Mouse (Mus musculus): ENCODE results near the gene Ripor1.
A peak's percentile ranks its signal among the peaks of the same experiment; 100 is the strongest.

Ripor1 gene

GRCm38 (mm10) chr8:105604804-105605381 is at the start of gene Ripor1:
Gene Ripor1, plus strand, starts transcription at chr8:105605255.
- no peak for TF ChIP-seq GATA4 (IDR thresholded peaks at IDR 0.05; ENCODE audit: insufficient replicate concordance, low read length)

GRCm38 (mm10) chr8:105562863-105563262 is 42.2 kb upstream of the Ripor1 start:
- TF ChIP-seq GATA4 (IDR thresholded peaks at IDR 0.05; ENCODE audit: insufficient replicate concordance, low read length) = no peak

- no peak for TF ChIP-seq GATA4 (IDR thresholded peaks at IDR 0.05; ENCODE audit: insufficient replicate concordance, low read length)
These were observed 41.2 kb upstream of the Ripor1 start for GRCm38 (mm10) chr8:105563871-105564270.

GRCm38 (mm10) chr8:105565401-105565881 is 39.6 kb upstream of the Ripor1 start:
- TF ChIP-seq GATA4 (IDR thresholded peaks at IDR 0.05; ENCODE audit: insufficient replicate concordance, low read length) = no peak

GRCm38 (mm10) chr8:105565952-105566702 is 38.9 kb upstream of the Ripor1 start, which contains the start of gene Atp6v0d1:
Gene Atp6v0d1, minus strand, starts transcription at chr8:105566047.
- peak; percentile 22; the same call in 1 of the 2 replicates for TF ChIP-seq GATA4 (IDR thresholded peaks at IDR 0.05; ENCODE audit: insufficient replicate concordance, low read length)

GRCm38 (mm10) chr8:105566703-105567595 is 38.1 kb upstream of the Ripor1 start:
- no peak for TF ChIP-seq GATA4 (IDR thresholded peaks at IDR 0.05; ENCODE audit: insufficient replicate concordance, low read length)

GRCm38 (mm10) chr8:105571810-105572209 is 33.2 kb upstream of the Ripor1 start:
- no peak for TF ChIP-seq GATA4 (IDR thresholded peaks at IDR 0.05; ENCODE audit: insufficient replicate concordance, low read length)

- no peak for TF ChIP-seq GATA4 (IDR thresholded peaks at IDR 0.05; ENCODE audit: insufficient replicate concordance, low read length)
These were observed 31.6 kb upstream of the Ripor1 start for GRCm38 (mm10) chr8:105573427-105573826.

DNA sequence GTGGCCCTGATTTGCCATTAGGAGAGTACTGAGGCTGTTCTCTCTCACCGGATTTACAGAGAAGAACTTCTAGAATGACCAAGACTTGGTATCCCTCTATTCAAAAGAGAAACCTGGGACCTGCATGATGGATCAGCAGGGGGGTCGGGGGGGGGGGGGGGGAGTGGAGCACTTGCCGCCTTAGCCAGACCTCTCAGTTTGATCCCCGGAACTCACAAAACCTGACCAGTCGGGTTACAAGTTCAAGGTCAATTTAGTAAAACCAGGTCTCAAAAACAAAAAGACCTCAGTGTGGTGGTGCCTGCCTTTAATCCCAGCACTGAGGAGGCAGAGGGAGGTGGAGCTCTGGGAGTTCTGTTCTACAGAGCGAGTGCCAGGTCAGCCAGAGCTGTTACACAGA is 30.3 kb upstream of the Ripor1 start:
- TF ChIP-seq GATA4 (IDR thresholded peaks at IDR 0.05; ENCODE audit: insufficient replicate concordance, low read length) = no peak

DNA sequence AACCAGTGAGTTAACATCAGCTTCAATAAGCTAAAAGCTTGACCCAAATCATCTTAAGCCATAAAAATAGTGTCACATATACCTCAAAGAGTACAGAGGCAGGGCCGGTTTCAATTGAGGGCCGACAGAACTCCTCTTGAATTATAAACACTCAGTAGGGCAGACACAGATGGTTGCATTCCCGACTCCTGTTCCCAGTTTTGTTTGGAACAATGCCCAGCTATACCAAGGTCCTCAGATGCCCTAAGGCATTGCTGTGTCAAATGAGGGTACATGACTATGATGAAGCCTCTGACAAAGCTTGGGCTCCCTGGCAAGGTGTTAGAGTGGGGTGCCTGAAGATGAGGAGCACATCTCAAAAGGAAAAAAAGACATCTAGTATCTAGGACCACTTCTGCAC is 29.5 kb upstream of the Ripor1 start:
- no peak for TF ChIP-seq GATA4 (IDR thresholded peaks at IDR 0.05; ENCODE audit: insufficient replicate concordance, low read length)

DNA sequence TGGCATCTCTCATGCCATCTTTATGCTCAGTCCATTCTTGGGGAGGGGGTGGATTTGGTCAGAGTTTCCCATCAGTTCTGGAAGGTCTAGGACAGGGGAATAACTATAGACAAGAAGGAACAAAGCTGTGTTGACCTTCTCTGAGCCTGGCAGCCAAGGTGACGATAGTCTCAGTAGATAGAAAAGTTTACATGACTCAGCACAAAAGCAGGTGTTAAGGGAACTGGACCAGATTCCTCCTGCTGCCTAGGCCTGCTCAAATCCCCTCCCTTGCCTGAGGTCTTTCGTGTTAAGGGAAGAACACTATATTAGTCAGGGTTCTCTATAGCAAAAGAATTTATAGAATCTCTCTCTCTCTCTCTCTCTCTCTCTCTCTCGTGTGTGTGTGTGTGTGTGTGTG is 25.3 kb upstream of the Ripor1 start:
- TF ChIP-seq GATA4 (IDR thresholded peaks at IDR 0.05; ENCODE audit: insufficient replicate concordance, low read length) = no peak

- no peak for TF ChIP-seq GATA4 (IDR thresholded peaks at IDR 0.05; ENCODE audit: insufficient replicate concordance, low read length)
These were observed 12.6 kb upstream of the Ripor1 start for GRCm38 (mm10) chr8:105592431-105592830.

DNA sequence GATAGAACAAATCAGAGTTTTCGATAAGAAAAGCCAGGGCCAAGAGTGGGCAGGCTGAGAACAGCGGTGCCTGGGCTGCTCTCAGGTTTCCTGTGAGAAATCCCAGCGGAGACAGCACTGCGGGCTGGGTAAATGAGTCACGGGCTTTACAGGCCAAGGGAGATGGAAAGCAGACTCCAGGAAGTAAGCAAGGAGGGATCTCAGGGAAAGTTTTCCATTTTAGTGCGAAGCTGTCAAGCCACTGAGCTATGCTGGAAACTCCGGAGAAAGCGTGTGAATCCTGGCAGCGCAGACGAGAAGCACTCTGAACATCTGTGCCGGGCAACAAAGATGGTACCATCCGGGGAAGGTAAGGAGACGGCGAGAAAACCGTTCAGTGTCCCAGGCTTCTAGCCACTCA is 11.2 kb upstream of the Ripor1 start:
- TF ChIP-seq GATA4 (IDR thresholded peaks at IDR 0.05; ENCODE audit: insufficient replicate concordance, low read length) = no peak

DNA sequence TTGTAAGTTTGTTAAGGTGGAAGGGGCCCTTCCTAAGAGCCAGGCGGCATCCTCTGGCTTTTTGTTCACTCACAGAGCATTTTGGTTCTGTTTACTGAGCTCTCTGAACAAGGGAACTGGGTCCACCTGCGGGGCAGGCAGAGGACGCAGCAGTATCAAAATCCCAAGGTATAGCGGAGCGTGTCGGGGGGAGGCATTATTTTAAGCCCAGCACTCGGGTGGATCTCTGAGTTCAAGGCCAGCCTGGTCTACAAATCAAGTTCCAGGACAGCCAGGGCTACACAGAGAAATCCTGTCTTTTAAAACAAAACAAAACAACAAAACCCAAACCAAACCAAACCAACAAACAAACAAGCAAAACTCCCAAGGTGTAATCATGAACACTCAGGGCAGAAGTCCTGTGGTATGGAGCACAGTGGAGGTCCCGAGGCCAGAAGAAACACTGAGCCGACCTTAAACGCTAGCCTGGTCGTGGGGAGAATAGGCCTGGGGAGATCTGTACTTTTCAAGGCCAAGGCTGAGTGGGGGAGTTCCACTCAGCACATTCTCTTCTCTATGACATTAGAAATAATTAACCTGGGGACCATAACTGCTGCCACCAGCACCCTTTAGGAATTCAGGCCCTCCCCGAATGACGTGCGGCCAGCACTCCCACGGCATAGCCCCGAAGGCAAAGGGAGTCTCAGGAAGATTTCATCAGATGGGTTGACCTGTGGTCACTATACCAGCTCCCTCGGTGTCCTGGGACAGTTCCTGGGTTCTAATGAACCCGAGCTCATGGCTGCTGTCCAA is 10.4 kb upstream of the Ripor1 start:
- no peak for TF ChIP-seq GATA4 (IDR thresholded peaks at IDR 0.05; ENCODE audit: insufficient replicate concordance, low read length)
